Mouse (Mus musculus) embryonic facial prominence, embryonic 10.5 days (tissue): ENCODE measurements at regions not wholly inside any gene's neighbourhood (a gene's known extent, or its start where the extent isn't known, plus 50 kb on each side); places are given as distances from the start of the nearest gene placed in this dataset.

ENCODE experiments used
- microRNA counts: library from miRNA; unstranded; fragments of <30 nt; microRNA quantifications from one replicate; lab custom pipeline; 2017
- microRNA-seq: library from miRNA; unstranded; fragments of <30 nt; microRNA quantifications from one replicate; pipeline ENCODE4, GENCODE M21; 2017

MicroRNA genes in the stretch of these regions (microRNA counts, 519-probe panel; counts per million panel counts)
- microRNA mmu-miR-29a (lab: Ali Mortazavi, UCI), result 1,954 counts per million, percentile 61 among the panel's probes with 10 or more counts

Small RNA genes in the stretch of these regions (microRNA-seq; reads per million reads assigned to microRNA genes)
- gene Mir29a (39.6 reads per million, percentile 40 among the genes with 10 or more reads in this experiment), gene Mir29b-1 (1.5 reads per million)
